Mouse (Mus musculus) adrenal gland, postnatal 10 days (tissue): ENCODE measurements around the gene Adtrp. TPM values are rescaled to one million over a fixed set of nuclear protein-coding genes. Genes with fewer than 3 reads are reported as not detected.
A peak's percentile ranks its signal among the peaks of the same experiment; 100 is the strongest.

Source experiments
- DNase-seq: peaks from one replicate; pipeline ENCODE4 v3.0.0; 2021; ENCODE audit warnings: mixed read lengths
- total RNA-seq, 2 experiments: library from RNA; stranded (reverse); gene quantifications; 2 replicates each; pipeline ENCODE4 v1.2.3; 2021

The Adtrp gene
- total RNA-seq, 2 experiments from 2014 or later: 74.8 to 101 TPM

DNA sequence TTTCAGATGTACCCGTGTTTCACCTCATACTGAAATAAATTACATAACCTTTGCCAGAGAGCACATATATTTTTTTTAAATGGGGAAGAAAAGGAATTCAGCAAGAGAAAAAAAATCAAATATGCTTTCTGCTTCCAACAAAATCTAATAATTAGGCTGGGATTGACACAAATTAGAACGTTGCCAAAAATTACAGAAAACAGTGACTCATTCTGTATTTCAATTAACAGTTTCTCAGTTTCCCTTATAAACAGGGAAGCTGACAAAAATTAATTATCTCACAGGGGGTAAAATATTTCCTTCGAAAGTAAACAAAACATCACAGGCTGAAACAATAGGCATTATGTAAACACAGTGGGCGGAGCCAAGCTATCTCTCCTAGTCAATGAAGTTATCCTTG lies 67.2 kb downstream of the Adtrp start:
- DNase-seq: no peak

DNA sequence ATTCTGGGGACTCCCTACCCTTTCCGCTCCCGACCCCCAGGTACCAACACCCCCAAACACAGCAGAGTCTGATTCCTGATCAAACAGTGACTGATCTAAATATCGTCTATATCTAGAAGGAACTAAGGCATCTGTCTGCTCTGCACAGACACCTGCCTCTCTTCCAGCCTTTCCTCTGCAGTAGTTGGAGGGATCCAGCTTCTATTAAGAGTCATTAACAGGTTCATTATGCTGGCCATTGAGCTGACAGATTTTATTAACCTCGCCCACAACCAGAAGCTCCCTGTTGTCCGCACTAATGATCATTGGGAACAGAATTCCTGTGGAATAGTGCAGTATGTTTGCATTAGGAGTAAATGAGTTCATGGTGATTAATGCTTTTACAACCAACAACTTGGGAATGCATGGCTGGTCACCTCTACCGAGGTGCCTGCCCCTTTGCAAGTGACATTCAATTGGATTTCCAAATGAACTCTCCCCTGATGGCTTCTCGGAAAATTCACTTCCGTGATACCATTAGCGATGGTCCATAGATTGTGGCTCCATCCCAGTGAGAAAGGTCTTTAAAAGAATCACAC lies 67.8 kb downstream of the Adtrp start:
- no peak for DNase-seq

DNA sequence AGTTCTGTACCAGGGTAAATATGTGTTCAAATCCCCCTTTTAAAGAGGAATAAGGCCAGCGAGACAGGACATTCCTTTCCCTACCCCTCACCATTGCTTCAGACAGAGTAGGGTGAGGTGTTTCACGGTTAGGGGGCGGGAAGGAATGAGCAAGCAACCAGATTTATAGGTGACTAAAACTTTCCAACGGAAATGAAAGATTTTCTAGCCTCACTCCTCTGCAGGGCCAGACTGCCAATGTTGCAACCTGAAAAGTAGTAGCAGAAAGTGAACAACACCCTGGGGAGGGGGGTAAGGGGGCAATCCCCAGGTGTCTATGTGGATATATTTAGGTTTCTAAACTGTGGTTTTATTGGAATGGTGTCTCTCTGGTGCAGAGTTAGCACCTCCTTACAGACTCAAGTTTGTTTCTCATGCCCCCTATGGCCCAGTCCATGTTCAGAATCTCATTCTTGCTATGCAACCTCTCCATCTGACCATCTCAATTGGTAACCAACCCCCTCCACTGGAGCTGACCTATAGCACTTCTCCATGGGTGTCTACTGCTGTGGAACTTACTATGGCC lies 73.6 kb downstream of the Adtrp start:
- DNase-seq: no peak

DNA sequence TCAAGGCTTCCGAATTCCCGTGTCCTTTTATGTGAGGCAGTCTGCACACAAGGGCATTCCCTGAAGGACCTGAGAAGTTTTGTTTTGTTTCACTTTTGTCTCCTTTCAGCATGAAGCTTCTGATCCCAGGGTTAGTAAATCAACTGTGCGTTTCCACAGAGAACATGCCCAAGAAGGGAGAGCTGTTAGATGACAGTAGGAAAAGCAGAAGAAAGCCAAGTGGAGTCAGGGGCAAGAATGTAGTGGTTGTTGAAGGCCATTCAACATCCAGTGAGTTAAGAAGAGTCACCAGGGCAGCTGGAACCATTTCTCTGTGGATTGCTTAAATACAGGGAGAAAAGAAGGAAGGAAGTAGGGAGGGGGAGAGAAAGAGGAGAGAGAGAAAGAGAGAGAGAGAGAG lies 76.4 kb downstream of the Adtrp start:
- DNase-seq: no peak

DNA sequence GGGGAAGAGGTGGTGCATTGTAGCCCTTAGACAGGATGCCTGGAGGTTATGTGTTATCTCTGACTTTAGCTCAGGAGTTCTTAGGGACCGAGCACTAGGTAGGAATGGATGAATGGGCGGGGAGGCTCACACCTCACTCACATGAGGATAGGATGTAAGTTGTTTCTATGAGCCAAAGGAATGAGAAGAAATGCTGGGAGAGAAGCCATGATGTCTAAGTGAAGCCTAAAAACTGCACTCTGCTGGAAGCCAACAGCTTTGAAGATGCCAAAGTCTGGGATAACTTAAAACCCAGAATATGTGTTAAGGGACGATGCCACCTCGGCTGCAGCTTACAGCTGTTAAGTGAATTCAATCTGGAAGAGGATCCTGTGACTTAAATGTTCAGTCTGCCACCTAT lies 79.5 kb downstream of the Adtrp start:
- no peak for DNase-seq

DNA sequence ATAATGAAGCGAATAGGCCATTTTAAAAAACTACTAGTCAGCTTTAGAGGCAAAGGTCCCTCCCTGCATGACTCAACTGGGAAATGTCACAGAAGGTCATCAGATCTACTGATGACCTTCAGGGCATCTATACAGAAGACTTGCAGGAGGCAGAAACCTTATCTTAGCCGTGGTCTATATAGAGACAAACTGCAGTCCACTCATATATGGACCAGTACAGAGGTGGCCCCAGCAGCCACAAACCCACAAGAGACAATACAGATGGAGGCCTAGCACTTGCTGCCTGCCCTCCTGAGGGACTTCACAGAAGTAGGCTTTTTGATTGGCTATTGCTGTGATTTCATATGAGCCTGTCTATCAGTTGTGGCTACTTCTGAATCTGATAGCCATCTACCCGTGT lies 85.5 kb downstream of the Adtrp start:
- no peak for DNase-seq

DNA sequence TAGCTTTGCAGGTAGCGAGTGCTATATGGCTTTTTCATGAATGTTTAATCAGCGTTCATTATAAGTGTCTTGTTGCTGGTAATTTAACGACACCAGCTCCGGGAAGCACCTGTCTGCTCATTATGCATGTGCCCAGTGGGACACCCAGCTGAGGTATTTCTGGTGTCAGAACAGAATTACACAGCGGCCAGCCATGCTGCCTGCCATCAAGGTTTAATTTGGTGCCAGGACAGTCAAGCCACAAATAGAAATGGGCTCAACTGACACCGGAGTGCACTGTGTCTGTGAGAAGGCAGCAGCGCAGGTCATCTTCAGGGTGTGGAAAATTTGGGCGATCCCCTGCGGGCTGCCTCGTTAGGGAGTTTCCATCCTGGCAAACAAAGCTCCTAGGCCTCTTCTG lies 87.0 kb downstream of the Adtrp start:
- DNase-seq: no peak

DNA sequence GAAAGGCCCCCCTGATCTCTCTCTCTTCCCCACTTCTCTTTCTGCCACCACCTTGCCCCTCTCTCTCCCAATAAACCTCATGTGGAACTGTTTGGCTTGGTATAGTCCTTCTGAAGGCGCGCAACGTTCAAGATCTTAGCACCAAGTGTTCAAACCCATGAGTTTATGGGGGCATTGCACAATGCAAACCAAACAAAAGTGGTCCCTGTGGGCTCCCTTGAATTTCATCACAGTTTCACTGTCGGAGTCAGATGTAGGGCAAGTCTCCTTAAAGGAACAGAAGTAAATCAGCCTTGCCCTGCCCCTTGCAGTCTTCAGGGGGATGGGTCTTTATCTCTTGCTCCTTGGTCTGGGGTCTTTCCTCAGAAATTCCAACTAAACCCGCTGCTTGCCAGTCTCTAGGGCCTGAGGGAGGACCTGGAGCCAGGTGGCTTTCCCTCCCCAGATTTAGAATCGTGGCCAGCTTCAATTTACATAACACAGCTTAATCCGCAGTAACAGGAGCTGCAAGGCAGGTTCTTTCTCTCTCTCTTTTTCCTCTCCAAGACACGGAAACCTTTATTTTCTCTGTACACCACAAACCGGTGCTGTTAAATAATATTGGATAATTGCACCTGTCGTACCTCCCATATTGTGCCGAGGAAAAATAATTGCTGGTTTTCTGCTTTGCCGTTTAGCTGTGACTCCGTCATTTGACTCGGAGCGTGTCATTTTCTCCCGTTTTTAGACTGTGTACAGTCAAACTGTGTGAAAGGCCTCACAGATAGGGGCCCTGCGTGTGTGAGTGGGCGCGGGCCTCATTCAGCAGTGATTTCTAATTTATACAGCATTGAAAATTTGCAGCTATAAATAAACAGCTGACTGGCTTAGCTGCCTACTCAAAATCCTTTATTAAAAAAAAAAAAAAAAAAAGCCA lies 88.7 kb downstream of the Adtrp start:
- DNase-seq: peak; percentile 38

DNA sequence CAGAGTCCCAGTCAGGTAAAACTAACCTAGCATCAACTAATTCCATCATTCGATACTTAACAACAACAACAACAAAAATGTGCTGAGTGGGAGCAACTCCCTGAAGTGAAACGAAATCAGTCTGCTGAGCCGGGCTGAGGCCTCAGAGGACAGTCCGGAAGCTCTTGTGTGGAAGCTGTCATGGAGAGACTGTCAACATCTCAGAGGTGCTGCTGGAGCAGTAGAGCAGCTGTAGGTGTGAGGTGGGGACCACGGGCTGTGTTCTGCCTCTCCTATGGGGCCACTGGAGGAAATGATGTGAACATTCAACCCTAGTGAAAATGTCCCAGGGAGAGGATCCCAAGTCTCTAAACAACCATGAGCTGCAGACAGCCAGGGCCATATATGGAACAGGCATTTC lies 94.4 kb downstream of the Adtrp start:
- no peak for DNase-seq

DNA sequence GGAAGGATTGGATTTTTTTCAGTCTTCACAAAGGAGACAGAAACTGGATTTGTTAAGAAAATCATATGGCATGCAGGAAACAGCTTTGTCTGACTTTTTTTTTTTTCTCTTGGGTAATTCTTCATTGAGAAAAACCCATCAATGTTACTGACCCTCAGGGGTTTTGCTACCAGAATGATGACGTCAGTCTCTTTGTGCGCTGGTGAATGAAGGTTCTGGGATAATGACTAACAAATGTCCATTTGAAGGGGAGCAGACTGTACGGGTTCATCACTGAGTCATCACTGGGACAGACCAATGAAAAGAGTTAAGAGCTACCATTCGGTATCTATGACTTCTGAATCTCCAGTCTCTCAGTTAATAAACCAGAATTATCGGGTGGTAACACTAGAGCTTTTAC lies 97.0 kb downstream of the Adtrp start:
- DNase-seq: no peak

DNA sequence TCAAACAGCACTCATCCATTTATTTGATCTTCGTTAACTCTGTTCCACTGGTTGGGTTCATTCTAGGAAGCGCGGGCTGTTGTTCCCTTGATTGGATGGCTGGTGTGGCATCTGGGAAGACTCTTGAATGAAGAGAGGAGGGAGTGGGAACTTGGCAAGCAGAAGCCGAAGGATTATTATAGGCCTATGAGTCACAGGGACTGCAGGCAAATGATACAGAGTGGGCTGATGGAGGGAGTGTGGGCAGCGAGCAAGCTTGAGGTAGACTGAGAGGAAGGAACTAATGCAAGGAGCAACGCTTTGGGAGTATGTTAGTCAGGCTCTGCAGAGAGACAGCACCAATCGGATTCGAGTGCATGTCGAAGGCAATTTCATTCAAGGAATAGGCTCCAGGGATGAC lies 98.6 kb downstream of the Adtrp start:
- no peak for DNase-seq

DNA sequence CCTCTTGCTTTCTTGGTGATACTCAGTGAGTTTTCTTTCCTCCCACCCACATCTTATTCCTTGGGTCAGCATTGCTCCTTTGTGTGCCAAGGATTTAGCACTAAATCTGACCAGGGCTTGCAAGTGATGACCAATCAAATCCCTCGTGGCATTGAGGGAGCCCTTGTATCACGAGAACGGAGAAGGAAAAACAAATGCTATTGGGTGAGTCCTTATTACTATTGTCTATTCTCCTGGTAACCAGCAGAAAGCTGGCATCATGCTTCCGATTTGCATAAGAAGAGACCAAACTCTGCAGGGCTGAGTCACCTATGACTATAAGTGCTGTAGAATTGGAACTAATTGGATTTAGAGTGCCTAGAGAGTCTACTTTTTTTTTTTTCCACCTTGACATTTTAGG lies 99.8 kb downstream of the Adtrp start:
- DNase-seq: no peak

DNA sequence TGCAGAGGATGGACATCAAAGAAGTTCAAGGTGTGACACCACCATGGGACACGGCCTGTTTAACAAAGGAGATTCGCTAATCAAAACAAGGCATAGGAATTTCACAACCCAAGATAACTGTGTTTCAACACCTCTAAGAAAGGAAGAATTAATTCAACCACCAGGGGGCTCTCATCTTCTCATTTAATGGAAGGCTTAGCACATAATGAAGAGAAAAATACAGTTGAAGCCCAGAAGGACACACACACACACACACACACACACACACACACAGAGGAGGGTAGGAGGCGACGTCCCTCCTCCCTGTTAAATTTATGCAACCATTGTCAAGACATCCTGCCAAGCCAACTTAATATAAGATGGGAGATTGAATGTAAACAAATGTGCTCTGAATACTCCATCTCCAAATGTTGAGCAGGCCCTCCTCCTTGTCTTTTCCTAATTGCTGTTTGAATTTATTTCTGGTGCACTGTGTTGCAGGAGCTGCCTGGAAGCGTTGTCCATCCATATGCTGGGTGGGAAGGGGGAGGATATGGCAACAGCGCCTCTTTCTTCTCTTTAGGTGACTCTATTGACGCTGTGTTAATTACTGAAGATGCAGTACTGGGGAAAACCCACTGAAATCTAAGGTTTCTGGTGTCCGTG lies 100.4 kb downstream of the Adtrp start:
- DNase-seq: peak; percentile 15

DNA sequence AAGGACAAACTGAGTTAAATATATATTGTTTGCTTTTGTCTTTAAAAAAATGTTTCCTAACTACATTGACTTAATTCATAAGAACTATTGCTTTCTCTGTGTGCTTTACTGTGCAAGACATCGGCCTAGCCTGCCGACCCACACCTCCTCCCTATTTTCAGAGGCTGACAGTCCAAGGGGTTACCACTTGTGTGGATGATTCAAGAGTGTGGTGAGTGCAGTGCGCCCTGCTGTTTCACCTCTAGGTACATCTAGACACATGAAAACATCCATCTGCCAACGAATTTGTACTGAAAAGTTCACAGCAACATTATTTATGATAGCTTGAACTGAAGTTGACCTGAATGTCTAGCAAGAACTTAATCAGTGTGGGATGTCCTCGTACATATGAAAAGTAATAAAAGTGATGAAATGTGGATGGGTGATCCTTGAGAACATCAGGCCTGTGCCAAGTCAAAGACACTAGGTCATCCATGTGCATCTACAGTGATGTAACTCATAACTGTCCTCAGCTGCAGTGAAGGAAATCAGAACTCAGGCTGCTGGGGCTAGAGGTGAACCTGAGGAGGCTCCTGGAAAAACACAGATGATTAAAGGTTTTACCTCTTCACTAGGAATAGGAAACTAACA lies 106.9 kb downstream of the Adtrp start:
- no peak for DNase-seq

DNA sequence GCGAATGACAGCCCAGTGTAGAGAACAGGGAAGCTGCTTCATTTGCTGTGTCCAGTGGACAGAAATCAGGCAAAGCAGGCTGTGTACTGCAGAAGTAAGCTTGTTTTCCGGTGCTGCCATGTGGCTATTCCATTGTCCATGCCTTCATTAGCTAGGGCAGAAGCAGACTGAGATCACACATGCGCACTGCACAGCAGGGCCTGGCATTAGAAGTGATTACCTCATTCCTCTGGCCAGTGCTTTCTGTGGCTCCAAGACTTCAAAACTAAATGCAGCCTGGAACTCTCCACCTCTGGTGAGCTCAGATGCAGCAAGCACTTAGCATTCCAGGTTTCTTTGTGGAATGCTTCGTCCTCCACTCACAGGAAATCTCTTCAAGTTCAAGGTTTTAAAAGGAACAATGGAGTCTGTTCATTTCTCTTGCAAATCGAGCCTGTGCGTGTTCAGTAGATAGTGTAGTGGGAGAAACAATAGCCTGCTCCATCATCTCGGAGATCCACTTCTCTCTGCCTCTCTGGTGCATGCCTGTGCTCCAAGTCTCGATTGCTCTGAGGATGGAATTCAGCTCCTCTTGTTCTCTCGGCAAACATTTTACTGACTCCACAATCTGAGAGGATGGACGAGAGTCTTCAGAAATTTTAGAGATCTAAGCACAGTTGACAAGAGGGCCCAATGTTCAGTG lies 109.7 kb downstream of the Adtrp start:
- DNase-seq: no peak

DNA sequence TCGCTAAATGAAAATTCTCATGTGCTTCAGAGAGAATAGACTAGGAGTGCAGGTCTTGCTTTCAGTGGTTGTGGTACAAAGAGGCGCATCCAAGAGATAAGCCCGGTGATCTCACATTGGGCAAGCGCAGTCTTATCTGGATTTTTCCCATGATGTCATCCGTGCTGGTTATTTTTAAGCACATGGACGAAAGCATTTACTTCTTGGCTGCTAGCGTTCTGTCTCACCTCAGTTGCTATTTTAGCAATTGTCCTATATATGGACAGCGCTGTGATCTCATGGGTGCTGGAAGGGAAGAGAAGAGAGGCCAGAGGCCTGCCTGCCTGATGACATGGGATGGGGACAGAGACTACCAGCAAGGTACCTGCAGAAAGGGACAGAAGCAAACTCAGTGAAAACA lies 117.8 kb downstream of the Adtrp start:
- DNase-seq: no peak

DNA sequence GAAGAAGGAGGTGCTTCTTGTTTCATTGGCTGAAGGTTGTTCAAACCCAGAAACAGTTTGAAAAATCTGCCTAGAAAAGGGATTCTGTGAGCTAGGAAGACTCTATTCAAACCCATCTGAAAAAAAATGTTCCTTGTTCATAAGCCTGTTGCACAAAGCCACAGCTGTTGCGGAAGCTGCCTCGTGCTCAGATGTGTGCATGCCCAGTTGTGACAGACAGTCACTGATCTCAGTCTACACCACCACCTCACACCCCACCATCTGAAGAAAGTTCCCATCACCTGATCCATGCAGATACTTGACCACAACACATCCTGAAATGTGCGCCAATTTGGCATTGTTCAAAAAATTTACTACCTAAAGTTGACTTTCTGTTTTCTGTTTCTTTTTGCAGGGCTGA lies 119.7 kb downstream of the Adtrp start:
- no peak for DNase-seq

DNA sequence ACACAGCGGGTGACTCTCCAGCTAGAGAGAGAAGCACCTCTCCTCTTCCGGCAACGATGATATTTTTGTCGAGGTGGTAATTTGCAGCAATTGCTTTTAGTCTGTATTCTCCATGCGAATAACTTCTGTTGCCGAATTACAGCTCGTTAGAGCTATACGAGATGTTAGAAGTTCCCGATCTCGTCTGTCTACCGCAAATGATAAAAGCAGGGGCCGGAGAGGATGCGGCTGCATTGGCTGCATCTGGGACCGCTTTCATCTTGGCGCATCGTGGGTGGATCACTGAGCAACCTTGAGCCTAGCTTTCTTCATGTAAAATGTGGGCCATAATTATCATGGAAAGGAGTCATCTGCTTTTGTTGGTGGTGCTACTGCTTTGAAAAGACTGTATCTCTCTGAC lies 128.2 kb downstream of the Adtrp start:
- DNase-seq: no peak

DNA sequence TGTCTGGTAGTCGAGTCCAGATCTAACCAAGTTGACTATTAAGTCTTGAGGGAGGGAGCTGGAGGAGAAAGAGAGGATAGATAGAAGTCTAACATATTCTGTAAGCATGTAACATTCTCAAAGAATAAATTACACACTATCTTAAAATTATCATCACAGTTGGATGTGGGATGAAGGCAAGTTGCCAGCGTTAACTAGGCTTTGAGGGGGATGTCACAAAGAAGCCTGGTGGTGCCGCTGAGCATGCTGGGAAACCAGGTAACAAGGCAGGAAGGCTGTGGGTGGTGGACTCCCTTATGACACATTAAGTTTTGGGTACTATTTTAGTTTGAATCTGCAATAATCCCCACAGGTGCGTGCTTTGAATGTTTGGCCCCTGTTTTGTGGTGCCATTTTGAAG lies 129.4 kb downstream of the Adtrp start:
- no peak for DNase-seq
